20 mouse cellular contexts compared by ENCODE assay signal in the genomic region with DNA sequence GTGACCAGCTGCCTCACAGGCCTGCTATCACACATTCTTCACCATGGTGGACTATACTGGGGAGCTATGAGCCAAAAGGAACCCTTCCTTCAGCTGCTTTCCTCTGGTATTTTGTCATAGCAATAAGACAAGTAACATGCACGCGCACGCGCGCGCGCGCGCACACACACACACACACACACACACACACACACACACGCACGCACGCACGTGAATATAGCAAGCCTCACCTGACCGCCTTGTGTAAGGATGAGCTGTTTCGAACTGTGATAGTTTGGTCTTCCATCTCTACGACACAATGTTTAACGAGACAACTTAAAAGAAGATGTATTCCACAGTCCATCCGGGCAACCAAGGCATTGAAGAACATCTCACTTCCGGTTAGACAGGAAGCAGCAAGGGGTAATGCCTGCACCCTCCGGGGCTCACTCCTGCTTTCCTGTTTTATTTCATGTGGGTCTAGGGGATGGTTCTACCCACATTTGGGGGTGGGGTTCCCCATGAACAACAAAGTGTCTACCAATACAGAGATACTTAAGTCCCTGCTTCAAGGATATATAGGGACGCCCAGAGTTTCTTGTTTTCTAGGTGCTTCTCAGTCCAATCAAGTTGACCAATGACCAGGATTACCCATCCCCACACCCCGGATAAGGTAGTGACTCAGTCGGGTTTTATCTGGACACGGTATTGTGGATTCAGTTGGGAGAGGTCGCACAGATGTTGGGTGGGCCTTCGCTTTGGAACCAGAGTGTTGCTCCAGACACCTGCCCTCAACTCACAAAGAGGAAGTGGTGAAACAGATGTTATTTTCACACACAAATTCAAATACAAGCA. TPM values are rescaled to one million over a fixed set of nuclear protein-coding genes. Genes with fewer than 3 reads are reported as not detected.
DNase-seq lines count a peak whose midpoint lies in the region; ATAC-seq and TF ChIP-seq lines count a peak whose summit lies in the region.
"Had no signal": no experiment of that assay in that cellular context is flagged by ENCODE, and none has a peak within 500 bp of the region (broad histone marks: within the 10 kb centered on the region; RNA-seq: fewer than 3 reads in every experiment).

No protein-coding gene starts in this region.

- H3K9me3 ChIP-seq in heart, embryonic 16.5 days (replicated peaks; ENCODE audit: control insufficient read depth, low read length), result peaks cover under 1% of the 10 kb centered on the region; the same call in 1 of the 2 replicates
- no peaks in the 10 kb centered on the region for H3K9me3 ChIP-seq in heart, embryonic 11.5 days (replicated peaks; ENCODE audit: control insufficient read depth, low read length)
- H3K9me3 ChIP-seq in hindbrain, postnatal 0 days (ENCODE audit: low read length), result no peaks in the 10 kb centered on the region
- H3K9me3 ChIP-seq: embryonic facial prominence, embryonic 12.5 days; neural tube, embryonic 13.5 days had no signal

- H3K4me2 ChIP-seq in heart, embryonic 16.5 days (ENCODE audit: low read depth, low read length), result no peak overlapping the region
- no peak overlapping the region for H3K4me2 ChIP-seq in heart, embryonic 11.5 days
- no peak overlapping the region for H3K4me2 ChIP-seq in hindbrain, postnatal 0 days (ENCODE audit: low read depth, low read length)
- H3K4me2 ChIP-seq: embryonic facial prominence, embryonic 12.5 days; neural tube, embryonic 13.5 days had no signal

- no peak for ATAC-seq in heart, embryonic 16.5 days (replicated peaks; ENCODE audit: extremely low read depth, insufficient read depth, low FRiP score)
- ATAC-seq in heart, embryonic 11.5 days (replicated peaks; ENCODE audit: insufficient number of reproducible peaks, low FRiP score, low TSS enrichment), result no peak
- no peak for ATAC-seq in hindbrain, postnatal 0 days
- ATAC-seq: hindbrain, embryonic 16.5 days had no signal

- no peak overlapping the region for H3K4me3 ChIP-seq in heart, embryonic 16.5 days (ENCODE audit: low read length)
- H3K4me3 ChIP-seq in heart, embryonic 11.5 days (ENCODE audit: low read depth, low read length), result no peak overlapping the region
- no peak overlapping the region for H3K4me3 ChIP-seq in spleen, adult 2 months (ENCODE audit: extremely low read depth, insufficient read depth, insufficient read length)
- H3K4me3 ChIP-seq in hindbrain, postnatal 0 days (ENCODE audit: low read length), result no peak overlapping the region
- H3K4me3 ChIP-seq: embryonic facial prominence, embryonic 12.5 days; neural tube, embryonic 13.5 days had no signal

- H3K27me3 ChIP-seq in heart, embryonic 16.5 days (ENCODE audit: control insufficient read depth, insufficient read depth, low read length), result no peaks in the 10 kb centered on the region
- H3K27me3 ChIP-seq in heart, embryonic 11.5 days (ENCODE audit: control insufficient read depth, insufficient read depth, low read length), result no peaks in the 10 kb centered on the region; the same call in 1 of the 2 replicates
- H3K27me3 ChIP-seq in spleen, adult 2 months (ENCODE audit: control insufficient read depth, insufficient read depth, low read length), result no peaks in the 10 kb centered on the region
- no peaks in the 10 kb centered on the region for H3K27me3 ChIP-seq in hindbrain, postnatal 0 days (ENCODE audit: insufficient read depth, low read length)
- H3K27me3 ChIP-seq: embryonic facial prominence, embryonic 12.5 days; neural tube, embryonic 13.5 days had no signal

- peak overlapping the region; percentile 41; the same call in 1 of the 2 replicates for H3K27ac ChIP-seq in heart, embryonic 16.5 days (ENCODE audit: low read length)
- H3K27ac ChIP-seq in heart, embryonic 11.5 days (ENCODE audit: low read depth, low read length), result no peak overlapping the region
- peak overlapping the region; percentile 49 for H3K27ac ChIP-seq in spleen, adult 2 months (ENCODE audit: insufficient read depth, low read length)
- H3K27ac ChIP-seq in hindbrain, postnatal 0 days, result no peak overlapping the region
- H3K27ac ChIP-seq: embryonic facial prominence, embryonic 12.5 days; neural tube, embryonic 13.5 days had no signal

- peak; percentile 30 for DNase-seq in T-cell, adult 2 months (ENCODE audit: low spot score)
- peak; percentile 26 to 37 for DNase-seq in spleen, adult 2 months (ENCODE audit: low read depth in 1 of 2, low spot score in 2 of 2)
- peak; percentile 33 to 52 for DNase-seq in thymus, postnatal 36 days
- no peak for DNase-seq in cerebellum, adult 9-10 months
- no peak for DNase-seq in hindbrain, postnatal 0 days (ENCODE audit: low spot score)
- no peak for DNase-seq in urinary bladder, postnatal 4 days (ENCODE audit: low spot score in 2 of 2)
- DNase-seq: adrenal gland, postnatal 36 days; cerebellum, postnatal 14 days; gastrocnemius, postnatal 10 days; heart, postnatal 14 days; kidney, adult 2 months; kidney, postnatal 25 days; retina, postnatal 1 day had no signal

- no peaks in the 10 kb centered on the region for H3K36me3 ChIP-seq in heart, embryonic 16.5 days (ENCODE audit: control insufficient read depth, insufficient read depth)
- H3K36me3 ChIP-seq in heart, embryonic 11.5 days (ENCODE audit: control insufficient read depth, insufficient read depth, low read length), result no peaks in the 10 kb centered on the region
- H3K36me3 ChIP-seq in spleen, adult 2 months (ENCODE audit: control insufficient read depth, insufficient read depth, low read length), result no peaks in the 10 kb centered on the region
- H3K36me3 ChIP-seq in hindbrain, postnatal 0 days (ENCODE audit: insufficient read depth, low read length), result no peaks in the 10 kb centered on the region
- H3K36me3 ChIP-seq: embryonic facial prominence, embryonic 12.5 days; neural tube, embryonic 13.5 days had no signal

- no peak overlapping the region for H3K9ac ChIP-seq in heart, embryonic 16.5 days (ENCODE audit: low read length)
- H3K9ac ChIP-seq in heart, embryonic 11.5 days (ENCODE audit: low read depth, low read length), result no peak overlapping the region
- H3K9ac ChIP-seq in hindbrain, postnatal 0 days (replicated peaks; ENCODE audit: low read length), result no peak overlapping the region
- H3K9ac ChIP-seq: embryonic facial prominence, embryonic 12.5 days; neural tube, embryonic 13.5 days had no signal

- no peak for TF ChIP-seq POLR2A in spleen, adult 2 months (IDR thresholded peaks at IDR 0.05; ENCODE audit: low read depth, low read length)

- H3K4me1 ChIP-seq in heart, embryonic 16.5 days (ENCODE audit: control insufficient read depth, insufficient read depth, low read length), result no peaks in the 10 kb centered on the region
- H3K4me1 ChIP-seq in heart, embryonic 11.5 days (ENCODE audit: control insufficient read depth, insufficient read depth, low read length), result peaks cover 4% of the 10 kb centered on the region; the same call in 1 of the 2 replicates
- H3K4me1 ChIP-seq in spleen, adult 2 months (ENCODE audit: control insufficient read depth, insufficient read depth, insufficient read length), result peaks cover 30% of the 10 kb centered on the region
- no peaks in the 10 kb centered on the region for H3K4me1 ChIP-seq in hindbrain, postnatal 0 days (ENCODE audit: insufficient read depth, low read length)
- H3K4me1 ChIP-seq: embryonic facial prominence, embryonic 12.5 days had no signal

- no peak for TF ChIP-seq CTCF in spleen, adult 2 months (IDR thresholded peaks at IDR 0.05; ENCODE audit: extremely low read depth, insufficient read depth, insufficient read length, insufficient replicate concordance)
- TF ChIP-seq CTCF in hindbrain, postnatal 0 days (IDR thresholded peaks at IDR 0.05; ENCODE audit: low read depth), result no peak

- WGBS in heart, embryonic 16.5 days, result 93% methylated on average over 26 of the region's 26 CpGs
- WGBS in heart, embryonic 11.5 days (ENCODE audit: insufficient replicate concordance), result 91% methylated on average over 26 of the region's 26 CpGs
- 66% methylated on average over 26 of the region's 26 CpGs for WGBS in spleen, adult 2 months
- WGBS in hindbrain, postnatal 0 days, result 95% methylated on average over 26 of the region's 26 CpGs

RNA-seq across cellular contexts. Expression of a gene that starts 6.9 kb away (rescaled TPM):
- polyA plus RNA-seq in heart, embryonic 16.5 days (2015; fragmentation: Nextera tagmentation; extraction: Ambion mirVana), result 0.62 and 1.2 TPM in 2 replicates
- 0.77 and 0.99 TPM in 2 replicates for polyA plus RNA-seq in heart, embryonic 11.5 days (2014; fragmentation: Nextera tagmentation; extraction: Ambion mirVana)
- 2.0 TPM in 2 replicates for polyA plus RNA-seq in spleen, adult 2 months (2012; rRNA removed)
- total RNA-seq in hindbrain, postnatal 0 days (2014; rRNA removed), result 64.4 and 64.5 TPM in 2 replicates
- 7.3 and 7.9 TPM in 2 replicates for polyA plus RNA-seq in hindbrain, postnatal 0 days (2015; fragmentation: Nextera tagmentation; extraction: Ambion mirVana)
- total RNA-seq: liver, adult 2 months; MEL had no signal

RNA-seq across cellular contexts. Expression of a gene that starts 45.0 kb away (rescaled TPM):
- 7.9 and 8.7 TPM in 2 replicates for polyA plus RNA-seq in heart, embryonic 16.5 days (2015; fragmentation: Nextera tagmentation; extraction: Ambion mirVana)
- 6.4 and 8.3 TPM in 2 replicates for polyA plus RNA-seq in heart, embryonic 11.5 days (2014; fragmentation: Nextera tagmentation; extraction: Ambion mirVana)
- 119 and 126 TPM in 2 replicates for polyA plus RNA-seq in spleen, adult 2 months (2012; rRNA removed)
- total RNA-seq in hindbrain, postnatal 0 days (2014; rRNA removed), result 1.8 and 2.7 TPM in 2 replicates
- 1.1 and 1.2 TPM in 2 replicates for polyA plus RNA-seq in hindbrain, postnatal 0 days (2015; fragmentation: Nextera tagmentation; extraction: Ambion mirVana)

Comparison
In these comparisons a context has a peak if more than half of its experiments do, and no peak if none do; other contexts are left out.
1. H3K27ac ChIP-seq: peak in heart, embryonic 16.5 days (single experiment) and spleen, adult 2 months (single experiment); none in heart, embryonic 11.5 days (single experiment) and hindbrain, postnatal 0 days (single experiment).
2. DNase-seq: peak in T-cell, adult 2 months (single experiment), spleen, adult 2 months (2 of 2) and thymus, postnatal 36 days (2 of 2); none in cerebellum, adult 9-10 months (single experiment), hindbrain, postnatal 0 days (single experiment) and urinary bladder, postnatal 4 days (0 of 2).
3. RNA of a gene that starts 45.0 kb away (polyA plus RNA-seq): 119 to 126 TPM in spleen, adult 2 months; 7.9 to 8.7 TPM in heart, embryonic 16.5 days, 6.4 to 8.3 TPM in heart, embryonic 11.5 days and 1.1 to 1.2 TPM in hindbrain, postnatal 0 days; every median in the first group is over 10 times any median in the second.